Mouse (Mus musculus): ENCODE measurements around the gene Nfat5. TPM values are rescaled to one million over a fixed set of nuclear protein-coding genes. Genes with fewer than 3 reads are reported as not detected.

Gene Nfat5
- polyA plus RNA-seq, 1 experiment from 2014 or later, result 12.3 TPM

DNA sequence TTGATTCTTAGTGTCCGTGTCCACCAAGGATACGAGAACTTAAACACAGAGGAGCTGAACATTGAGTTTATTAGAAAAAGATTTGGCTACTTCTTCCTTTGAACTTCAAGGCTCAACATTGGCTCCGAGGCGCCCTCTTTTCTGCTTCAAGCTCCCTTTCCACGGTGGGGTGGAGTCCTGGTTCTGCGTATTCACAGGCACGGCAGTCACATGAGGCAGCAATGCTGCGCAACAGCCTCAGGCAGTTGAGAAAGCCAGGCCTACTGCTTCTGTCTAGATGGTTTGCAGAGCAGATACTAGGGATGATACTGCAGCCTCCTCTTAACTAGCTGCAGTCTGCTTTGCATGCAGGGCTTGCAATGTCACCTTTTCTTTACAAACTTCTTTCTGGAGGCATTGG is 119.3 kb downstream of the Nfat5 start:
- WGBS, result 87% methylated on average over 8 of the region's 8 CpGs
- Histone ChIP-seq H3K9me3 (ENCODE audit: control insufficient read depth, low read length) (no peaks in the 10 kb centered on the region), H3K36me3 (ENCODE audit: control insufficient read depth, insufficient read depth, low read length) (peaks cover 85% of the 10 kb centered on the region), H3K27ac (ENCODE audit: low read depth) (no peak overlapping the region), H3K9ac (ENCODE audit: low read length) (no peak overlapping the region), H3K4me1 (replicated peaks; ENCODE audit: control insufficient read depth, insufficient read depth, low read length) (no peaks in the 10 kb centered on the region), H3K27me3 (replicated peaks; ENCODE audit: control insufficient read depth, insufficient read depth, low read length) (no peaks in the 10 kb centered on the region), H3K4me2 (ENCODE audit: low read length) (no peak overlapping the region), H3K4me3 (ENCODE audit: low read depth, low read length) (no peak overlapping the region)
- no peak for ATAC-seq (replicated peaks; ENCODE audit: low FRiP score, low TSS enrichment, low read depth)
- no peak for DNase-seq (ENCODE audit: low spot score)

DNA sequence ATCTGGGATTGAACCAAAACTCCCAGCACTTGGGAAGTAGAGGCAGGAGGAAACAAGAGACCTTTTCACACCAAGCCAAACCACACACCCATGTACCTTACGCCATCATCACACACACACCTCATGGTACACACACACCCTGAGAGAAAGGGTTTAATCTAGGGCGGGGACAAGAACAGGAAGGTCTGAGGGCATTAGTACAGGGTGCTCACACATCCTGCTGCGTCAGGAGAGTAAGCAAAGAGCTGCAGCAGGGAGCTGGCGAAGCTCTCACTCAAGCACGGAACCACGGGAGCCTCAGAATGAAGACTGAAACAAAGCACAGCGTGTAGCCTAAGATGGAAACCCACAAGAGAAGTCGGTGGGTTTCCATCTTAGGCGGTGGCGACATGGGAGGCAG is 120.6 kb downstream of the Nfat5 start:
- H3K9me3 ChIP-seq (ENCODE audit: control insufficient read depth, low read length), result no peaks in the 10 kb centered on the region
- H3K4me3 ChIP-seq (ENCODE audit: low read depth, low read length), result no peak overlapping the region
- H3K4me1 ChIP-seq (replicated peaks; ENCODE audit: control insufficient read depth, insufficient read depth, low read length), result no peaks in the 10 kb centered on the region
- H3K27me3 ChIP-seq (replicated peaks; ENCODE audit: control insufficient read depth, insufficient read depth, low read length), result no peaks in the 10 kb centered on the region
- H3K4me2 ChIP-seq (ENCODE audit: low read length), result no peak overlapping the region
- DNase-seq (ENCODE audit: low spot score) (no peak), ATAC-seq (replicated peaks; ENCODE audit: low FRiP score, low TSS enrichment, low read depth) (no peak)
- WGBS, result 92% methylated on average over 10 of the region's 10 CpGs
- no peak overlapping the region for H3K27ac ChIP-seq (ENCODE audit: low read depth)
- no peak overlapping the region for H3K9ac ChIP-seq (ENCODE audit: low read length)
- H3K36me3 ChIP-seq (ENCODE audit: control insufficient read depth, insufficient read depth, low read length), result peaks cover 97% of the 10 kb centered on the region

DNA sequence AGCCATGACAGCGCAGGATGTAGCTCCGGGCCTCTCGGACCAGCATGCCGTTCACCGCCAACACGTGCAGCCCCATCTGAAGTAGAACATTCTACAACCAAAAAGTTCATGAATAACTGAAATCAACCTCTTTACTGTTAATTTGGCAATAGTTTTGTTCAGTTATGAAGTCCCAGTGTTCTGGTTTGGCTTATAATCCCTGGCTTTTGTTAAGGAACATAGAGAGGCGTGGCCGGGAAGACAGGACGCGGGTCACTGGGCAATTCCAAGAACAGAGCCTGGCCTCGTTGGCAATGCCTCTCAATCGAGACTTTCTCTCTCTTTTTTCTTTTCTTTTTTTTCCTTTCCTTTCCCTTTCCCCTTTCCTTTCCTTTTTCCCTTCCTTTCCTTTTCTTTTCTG is 123.7 kb downstream of the Nfat5 start:
- Histone ChIP-seq H3K9me3 (ENCODE audit: control insufficient read depth, low read length) (no peaks in the 10 kb centered on the region), H3K4me3 (ENCODE audit: low read depth, low read length) (no peak overlapping the region), H3K27me3 (replicated peaks; ENCODE audit: control insufficient read depth, insufficient read depth, low read length) (no peaks in the 10 kb centered on the region), H3K4me2 (ENCODE audit: low read length) (no peak overlapping the region), H3K36me3 (ENCODE audit: control insufficient read depth, insufficient read depth, low read length) (peaks cover 97% of the 10 kb centered on the region), H3K27ac (ENCODE audit: low read depth) (no peak overlapping the region), H3K4me1 (replicated peaks; ENCODE audit: control insufficient read depth, insufficient read depth, low read length) (no peaks in the 10 kb centered on the region), H3K9ac (ENCODE audit: low read length) (no peak overlapping the region)
- ATAC-seq (replicated peaks; ENCODE audit: low FRiP score, low TSS enrichment, low read depth) (no peak), DNase-seq (ENCODE audit: low spot score) (no peak)
- WGBS, result 92% methylated on average over 12 of the region's 12 CpGs

DNA sequence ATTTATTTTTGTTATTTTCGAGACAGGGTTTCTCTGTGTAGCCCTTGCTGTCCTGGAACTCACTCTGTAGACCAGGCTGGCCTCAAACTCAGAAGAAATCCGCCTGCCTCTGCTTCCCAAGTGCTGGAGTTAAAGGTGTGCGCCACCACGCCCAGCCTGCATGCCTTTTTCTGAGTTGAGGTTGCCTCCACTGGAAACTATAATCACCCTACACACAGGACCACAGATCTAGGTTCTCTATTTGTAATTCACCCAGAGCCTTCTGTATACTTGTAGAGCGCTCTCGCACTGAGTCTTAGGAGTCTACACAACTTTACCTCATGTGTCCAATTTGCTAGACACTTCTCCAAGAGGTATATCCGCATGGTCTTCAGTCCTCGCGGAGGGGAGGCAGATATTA is 130.9 kb downstream of the Nfat5 start:
- no peaks in the 10 kb centered on the region for H3K27me3 ChIP-seq (replicated peaks; ENCODE audit: control insufficient read depth, insufficient read depth, low read length)
- H3K36me3 ChIP-seq (ENCODE audit: control insufficient read depth, insufficient read depth, low read length), result peaks cover 35% of the 10 kb centered on the region
- peak overlapping the region; percentile 69 for H3K4me2 ChIP-seq (ENCODE audit: low read length)
- H3K9ac ChIP-seq (ENCODE audit: low read length), result peak overlapping the region; percentile 80
- H3K4me1 ChIP-seq (replicated peaks; ENCODE audit: control insufficient read depth, insufficient read depth, low read length), result peaks cover 7% of the 10 kb centered on the region
- peak overlapping the region; percentile 36; the same call in 1 of the 2 replicates for H3K27ac ChIP-seq (ENCODE audit: low read depth)
- DNase-seq (ENCODE audit: low spot score) (peak; percentile 54), ATAC-seq (replicated peaks; ENCODE audit: low FRiP score, low TSS enrichment, low read depth) (no peak)
- 34% methylated on average over 9 of the region's 9 CpGs for WGBS
- no peaks in the 10 kb centered on the region for H3K9me3 ChIP-seq (ENCODE audit: control insufficient read depth, low read length)
- H3K4me3 ChIP-seq (ENCODE audit: low read depth, low read length), result peak overlapping the region; percentile 100

DNA sequence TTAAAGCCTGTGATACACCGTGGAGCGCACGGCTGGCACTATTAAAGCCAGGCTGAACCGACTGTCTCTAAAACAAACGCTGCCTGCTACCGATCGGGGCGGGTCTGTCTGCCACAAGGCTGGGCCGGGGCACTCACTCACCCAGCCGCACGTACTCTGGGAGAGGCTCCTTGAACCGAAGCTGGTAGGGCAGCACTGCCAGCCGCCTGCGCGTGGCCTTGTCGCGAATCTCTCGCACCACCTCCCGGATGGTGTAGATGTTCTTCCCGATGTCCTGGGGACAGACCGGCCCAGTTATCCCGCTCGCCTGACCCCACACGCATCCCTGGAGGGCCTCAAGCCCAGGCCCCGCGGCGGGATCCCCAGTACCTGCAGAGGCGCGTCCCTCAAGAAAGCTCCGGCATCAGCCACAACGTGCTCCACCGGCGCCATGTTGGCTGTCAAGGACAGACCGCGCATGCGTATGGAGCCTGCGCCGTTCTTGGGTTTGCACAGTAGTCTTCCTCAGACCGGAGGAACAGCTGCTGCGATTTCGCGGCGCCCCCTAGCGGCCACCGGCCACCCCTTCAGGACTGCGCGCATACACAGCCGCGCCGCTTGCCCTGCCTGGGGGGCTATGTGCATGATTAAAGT is 131.4 kb downstream of the Nfat5 start, which contains the start of gene Nob1:
TSS of gene Nob1 (minus strand) at position 455 of the 633 bp plus-strand sequence.
- Histone ChIP-seq H3K4me1 (replicated peaks; ENCODE audit: control insufficient read depth, insufficient read depth, low read length) (peaks cover 7% of the 10 kb centered on the region), H3K9me3 (ENCODE audit: control insufficient read depth, low read length) (no peaks in the 10 kb centered on the region), H3K36me3 (ENCODE audit: control insufficient read depth, insufficient read depth, low read length) (peaks cover 30% of the 10 kb centered on the region), H3K4me3 (ENCODE audit: low read depth, low read length) (peak within 1 kb of the TSS; percentile 100), H3K9ac (ENCODE audit: low read length) (peak within 1 kb of the TSS; percentile 80), H3K27me3 (replicated peaks; ENCODE audit: control insufficient read depth, insufficient read depth, low read length) (no peaks in the 10 kb centered on the region), H3K4me2 (ENCODE audit: low read length) (peak within 1 kb of the TSS; percentile 69), H3K27ac (ENCODE audit: low read depth) (peak within 1 kb of the TSS; percentile 36; the same call in 1 of the 2 replicates)
- 1% methylated on average over 50 of the region's 50 CpGs for WGBS
- ATAC-seq (replicated peaks; ENCODE audit: low FRiP score, low TSS enrichment, low read depth), result peak; percentile 99
- DNase-seq (ENCODE audit: low spot score), result peak; percentile 97

DNA sequence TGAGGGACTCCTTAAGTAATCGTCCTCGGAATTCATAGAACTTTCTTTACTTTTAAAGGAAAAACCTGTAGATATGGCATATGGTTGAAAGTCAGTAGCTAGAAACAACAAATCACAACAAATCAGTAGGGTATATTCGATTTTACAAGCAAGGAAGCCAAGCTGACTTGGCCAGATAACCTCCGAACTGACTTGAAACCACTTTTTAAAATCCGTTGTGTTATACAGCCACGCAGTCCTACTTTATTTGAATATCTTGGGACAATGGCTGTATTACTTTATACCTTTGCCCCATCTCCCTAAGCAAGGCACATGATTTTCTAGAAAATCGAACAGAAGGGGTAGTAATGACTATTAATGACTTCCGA is 131.9 kb downstream of the Nfat5 start:
- H3K4me3 ChIP-seq (ENCODE audit: low read depth, low read length), result peak overlapping the region; percentile 100; the same call in 1 of the 2 replicates
- WGBS, result 48% methylated on average over 8 of the region's 8 CpGs

More for the DNA sequence above, 131.9 kb downstream of the Nfat5 start:
- Histone ChIP-seq H3K9me3 (ENCODE audit: control insufficient read depth, low read length) (no peaks in the 10 kb centered on the region), H3K27me3 (replicated peaks; ENCODE audit: control insufficient read depth, insufficient read depth, low read length) (no peaks in the 10 kb centered on the region), H3K36me3 (ENCODE audit: control insufficient read depth, insufficient read depth, low read length) (peaks cover 25% of the 10 kb centered on the region), H3K4me2 (ENCODE audit: low read length) (peak overlapping the region; percentile 18; the same call in 1 of the 2 replicates), H3K9ac (ENCODE audit: low read length) (no peak overlapping the region), H3K27ac (ENCODE audit: low read depth) (no peak overlapping the region), H3K4me1 (replicated peaks; ENCODE audit: control insufficient read depth, insufficient read depth, low read length) (peaks cover 7% of the 10 kb centered on the region)
- ATAC-seq (replicated peaks; ENCODE audit: low FRiP score, low TSS enrichment, low read depth) (no peak), DNase-seq (ENCODE audit: low spot score) (no peak)

Other genes starting within 250 kb of the Nfat5 start
- gene Pdf, start 244.9 kb upstream of the Nfat5 start, polyA plus RNA-seq (2014; fragmentation: Nextera tagmentation; extraction: Ambion mirVana), result 44.3 and 45.7 TPM in 2 replicates
- gene Cog8, start 236.8 kb upstream of the Nfat5 start, polyA plus RNA-seq (2014; fragmentation: Nextera tagmentation; extraction: Ambion mirVana), result 37.9 and 38.7 TPM in 2 replicates
- 102 and 107 TPM in 2 replicates for gene Nip7, start 236.6 kb upstream of the Nfat5 start, polyA plus RNA-seq (2014; fragmentation: Nextera tagmentation; extraction: Ambion mirVana)
- gene Tmed6, start 227.8 kb upstream of the Nfat5 start, polyA plus RNA-seq (2014; fragmentation: Nextera tagmentation; extraction: Ambion mirVana), result 9.3 and 21.3 TPM in 2 replicates
- 14.2 and 14.9 TPM in 2 replicates for gene Terf2, start 196.9 kb upstream of the Nfat5 start, polyA plus RNA-seq (2014; fragmentation: Nextera tagmentation; extraction: Ambion mirVana)
- 128 and 134 TPM in 2 replicates for gene Cyb5b, start 142.8 kb upstream of the Nfat5 start, polyA plus RNA-seq (2014; fragmentation: Nextera tagmentation; extraction: Ambion mirVana)
- gene Nqo1, start 109.7 kb downstream of the Nfat5 start, polyA plus RNA-seq (2014; fragmentation: Nextera tagmentation; extraction: Ambion mirVana), result 8.9 and 10.6 TPM in 2 replicates
- 66.2 and 82.6 TPM in 2 replicates for gene Nob1, start 131.6 kb downstream of the Nfat5 start, polyA plus RNA-seq (2014; fragmentation: Nextera tagmentation; extraction: Ambion mirVana)
- 40.4 and 43.6 TPM in 2 replicates for gene Wwp2, start 142.9 kb downstream of the Nfat5 start, polyA plus RNA-seq (2014; fragmentation: Nextera tagmentation; extraction: Ambion mirVana)